Mouse (Mus musculus): ENCODE measurements around the gene Scd4. TPM values are rescaled to one million over a fixed set of nuclear protein-coding genes. Genes with fewer than 3 reads are reported as not detected.
"Not testable (repeated sequence)": the region's sequence is repeated elsewhere in the genome, so short reads cannot be mapped to it uniquely, and the experiment has no call there.

Scd4 gene
- total RNA-seq, 2 experiments from 2014 or later, result 2.2 to 2.4 TPM

DNA sequence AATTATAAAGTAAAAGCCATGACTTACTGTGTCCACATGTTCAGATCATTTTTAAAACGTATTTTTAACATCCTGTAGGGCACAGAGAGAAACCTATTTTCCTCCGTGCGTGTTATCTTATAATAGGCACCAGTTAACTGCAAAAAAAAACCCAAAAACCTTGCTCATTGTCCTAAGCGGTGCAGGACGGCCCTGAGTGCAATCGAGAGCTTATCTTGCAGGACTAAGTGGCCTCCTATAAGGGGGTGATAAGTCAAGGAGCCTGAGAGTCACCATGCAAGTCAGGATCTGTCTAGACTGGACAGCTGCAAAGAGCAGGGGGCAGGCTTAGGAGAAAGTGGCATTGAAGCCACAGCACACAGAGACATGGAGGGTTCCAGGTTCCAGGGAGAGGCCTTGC lies 33.0 kb upstream of the Scd4 start:
- no peak for DNase-seq (ENCODE audit: low spot score in 2 of 2)

DNA sequence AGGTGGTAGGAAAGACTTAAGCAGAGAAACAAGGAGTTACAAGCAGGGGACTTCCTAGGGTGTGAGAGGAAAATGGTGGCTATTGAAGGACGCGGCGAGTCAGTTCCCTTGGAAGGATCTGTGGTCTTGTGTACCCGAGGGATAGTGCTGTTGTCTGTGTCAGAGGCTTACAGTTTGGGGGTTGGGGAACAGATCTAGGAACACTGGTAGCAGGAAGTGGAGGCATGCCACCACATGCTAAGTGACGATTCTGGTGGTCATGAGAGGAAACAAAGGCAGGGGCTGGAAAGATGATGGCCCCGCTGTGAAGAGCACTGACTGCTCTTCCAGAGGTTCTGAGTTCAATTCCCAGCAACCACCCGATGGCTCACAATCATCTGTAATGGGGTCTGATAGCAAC lies 32.4 kb upstream of the Scd4 start:
- DNase-seq (ENCODE audit: low spot score in 2 of 2), result no peak

DNA sequence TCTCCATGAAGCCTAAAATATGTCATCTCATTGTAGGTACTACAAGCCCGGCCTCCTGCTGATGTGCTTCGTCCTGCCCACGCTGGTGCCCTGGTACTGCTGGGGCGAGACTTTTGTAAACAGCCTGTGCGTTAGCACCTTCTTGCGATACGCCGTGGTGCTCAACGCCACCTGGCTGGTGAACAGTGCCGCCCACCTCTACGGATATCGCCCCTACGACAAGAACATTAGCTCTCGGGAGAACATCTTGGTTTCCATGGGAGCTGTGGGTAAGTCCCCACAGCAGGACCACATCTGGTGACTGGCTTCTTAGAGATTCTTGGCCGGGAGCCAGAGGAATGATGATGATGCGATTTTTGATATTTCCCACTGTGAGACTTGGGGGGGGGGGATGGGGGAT lies 31.7 kb upstream of the Scd4 start:
- DNase-seq (ENCODE audit: low spot score in 2 of 2), result no peak

DNA sequence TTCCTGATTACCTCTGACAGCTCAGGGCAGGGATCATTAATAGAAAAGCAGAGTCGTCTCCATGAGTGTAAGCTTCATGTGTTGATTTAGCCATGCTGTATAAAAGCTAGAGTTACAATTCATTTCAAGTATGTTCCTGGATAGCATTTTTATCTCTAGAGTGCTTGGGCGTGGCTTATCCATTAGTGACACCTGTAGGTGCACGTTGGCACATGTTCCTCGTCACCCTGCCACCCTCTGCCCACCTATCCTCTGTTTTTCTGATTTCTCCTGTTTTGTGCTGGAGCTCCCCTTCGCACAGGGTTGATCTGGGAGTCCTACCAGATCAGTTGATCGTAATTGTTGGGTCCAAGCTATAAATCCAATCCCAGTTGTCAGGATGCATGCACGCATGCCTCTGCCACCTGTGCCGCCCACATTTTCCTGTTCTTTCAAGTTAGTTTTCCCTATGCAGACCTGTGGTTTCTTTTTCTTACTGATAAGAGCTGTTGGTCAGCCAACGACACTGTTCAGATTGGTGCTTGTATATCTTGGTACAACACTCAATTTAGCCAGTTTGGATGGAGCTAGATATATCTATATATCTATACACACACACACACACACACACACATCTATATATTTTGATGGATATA lies 31.1 kb upstream of the Scd4 start:
- no peak for DNase-seq (ENCODE audit: low spot score in 2 of 2)

DNA sequence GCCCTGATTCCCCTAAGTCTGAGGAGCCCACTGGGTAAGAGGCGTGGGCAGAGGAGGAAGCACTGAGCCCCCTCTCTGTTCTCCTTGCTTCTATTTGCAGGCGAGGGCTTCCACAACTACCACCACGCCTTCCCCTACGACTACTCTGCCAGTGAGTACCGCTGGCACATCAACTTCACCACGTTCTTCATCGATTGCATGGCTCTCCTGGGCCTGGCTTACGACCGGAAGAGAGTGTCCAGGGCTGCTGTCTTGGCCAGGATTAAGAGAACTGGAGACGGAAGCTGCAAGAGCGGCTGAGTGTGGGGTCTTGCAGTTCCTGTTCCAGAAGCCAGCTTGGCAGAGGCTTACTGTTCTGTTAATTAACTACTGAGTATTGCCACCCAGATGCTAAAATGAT lies 30.0 kb upstream of the Scd4 start:
- DNase-seq (ENCODE audit: low spot score in 2 of 2), result no peak

DNA sequence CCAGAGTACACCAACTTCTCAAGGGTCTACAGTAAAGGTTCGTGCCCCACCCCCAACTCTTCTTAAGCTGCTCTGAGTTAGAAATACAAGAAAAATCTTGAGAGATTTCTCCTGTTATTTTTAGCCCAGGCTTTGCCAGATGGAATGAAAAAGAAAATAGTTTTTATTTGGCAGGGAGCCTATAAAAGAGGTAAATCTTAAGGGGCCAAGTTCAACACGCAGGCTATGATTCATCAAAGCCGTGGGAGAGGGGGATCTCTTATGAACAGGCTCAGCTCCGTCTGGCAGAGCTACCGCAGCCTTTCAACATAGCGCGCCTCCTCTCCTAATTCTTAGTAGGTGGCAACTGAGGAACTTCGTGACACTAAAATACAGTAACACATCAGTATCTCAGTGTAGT lies 29.4 kb upstream of the Scd4 start:
- no peak for DNase-seq (ENCODE audit: low spot score in 2 of 2)

DNA sequence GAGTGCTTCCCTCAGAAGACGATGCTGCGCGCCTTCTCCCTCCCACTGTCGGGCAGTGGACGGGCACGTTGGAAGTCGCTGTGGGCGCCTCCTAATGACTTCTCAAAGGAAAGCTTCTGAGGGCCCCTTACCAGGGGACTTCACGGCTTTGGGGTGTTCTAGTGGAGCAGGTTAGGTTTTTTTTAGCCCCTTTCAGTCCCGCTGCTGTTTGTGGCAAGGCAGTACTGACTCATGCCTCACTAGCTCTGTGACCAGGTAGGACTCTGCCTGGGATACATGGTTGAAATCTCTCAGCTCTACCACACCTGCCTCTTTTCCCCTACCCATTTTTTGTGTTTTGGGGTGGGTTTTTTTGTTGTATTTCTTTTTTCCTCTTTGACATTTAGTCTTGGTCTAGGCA lies 28.5 kb upstream of the Scd4 start:
- no peak for DNase-seq (ENCODE audit: low spot score in 2 of 2)

DNA sequence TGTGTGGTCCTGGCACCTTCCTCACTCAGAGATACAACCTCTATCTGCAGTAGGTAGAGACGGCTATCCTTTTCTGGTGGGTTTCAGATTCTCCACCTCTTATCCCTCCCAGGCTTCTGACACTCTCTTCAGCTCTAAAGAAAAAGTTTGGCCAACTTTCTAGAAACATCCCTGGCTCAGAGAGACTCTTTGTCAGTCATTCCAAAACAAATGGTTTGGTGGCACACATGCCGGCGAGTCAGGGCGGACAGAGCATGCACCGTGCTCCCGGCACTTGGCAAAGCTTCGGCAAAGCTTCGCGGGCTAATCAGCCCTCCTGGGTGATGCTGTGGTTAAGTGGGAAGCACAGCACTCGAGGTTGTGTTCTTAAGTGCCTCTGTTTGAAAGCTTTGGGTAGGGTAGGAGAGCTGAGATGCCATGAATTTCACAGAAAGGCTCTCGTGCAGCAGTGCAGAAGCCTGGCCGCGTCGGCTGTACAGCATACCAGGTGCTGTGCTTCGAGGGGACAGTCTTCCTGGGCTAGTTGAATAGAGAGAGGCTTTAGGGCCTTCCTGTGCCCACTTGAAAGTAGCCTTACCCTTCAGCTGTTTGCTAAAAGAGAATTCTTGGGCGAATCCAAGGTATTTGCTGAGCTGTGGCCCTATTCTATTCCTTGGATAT lies 27.9 kb upstream of the Scd4 start:
- DNase-seq (ENCODE audit: low spot score in 2 of 2), result no peak

DNA sequence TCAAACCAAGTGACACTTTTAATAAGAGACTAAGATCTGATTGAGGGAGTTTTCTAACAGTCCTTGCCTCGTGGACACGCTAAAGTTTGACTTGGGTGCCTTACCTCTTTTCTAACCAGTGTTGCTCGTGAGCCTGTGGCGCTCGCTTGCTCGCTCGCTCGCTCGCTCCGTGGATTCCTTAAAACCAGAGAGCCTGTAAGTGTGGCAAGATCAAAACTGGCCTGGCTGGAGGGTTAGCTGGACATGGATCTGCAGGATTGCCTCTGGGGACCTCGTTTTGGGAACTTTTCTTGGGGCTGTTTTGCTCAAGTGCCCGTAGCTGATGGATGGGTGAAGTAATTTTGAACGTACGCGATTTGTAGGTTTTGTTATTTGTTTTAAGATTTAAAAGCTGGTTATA lies 27.2 kb upstream of the Scd4 start:
- DNase-seq (ENCODE audit: low spot score in 2 of 2), result no peak

DNA sequence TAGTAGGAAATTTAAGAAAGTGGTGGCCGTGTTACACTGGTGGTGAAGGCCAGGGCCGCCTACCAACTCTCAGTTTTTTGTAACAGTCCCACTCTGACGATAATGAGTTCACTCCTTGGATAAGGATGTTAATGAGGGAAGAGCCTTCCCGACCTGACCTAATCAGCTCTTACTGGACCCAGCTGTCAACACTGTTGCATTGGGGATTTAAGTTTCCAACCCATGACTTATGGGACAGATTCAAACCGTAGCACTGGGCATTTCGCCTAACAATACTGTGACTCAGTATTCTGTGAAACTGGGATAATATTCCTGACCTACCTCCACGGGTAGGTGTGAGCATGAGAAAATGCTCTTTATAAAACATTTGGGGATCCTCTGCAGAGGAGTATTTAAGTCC lies 26.7 kb upstream of the Scd4 start:
- no peak for DNase-seq (ENCODE audit: low spot score in 2 of 2)

DNA sequence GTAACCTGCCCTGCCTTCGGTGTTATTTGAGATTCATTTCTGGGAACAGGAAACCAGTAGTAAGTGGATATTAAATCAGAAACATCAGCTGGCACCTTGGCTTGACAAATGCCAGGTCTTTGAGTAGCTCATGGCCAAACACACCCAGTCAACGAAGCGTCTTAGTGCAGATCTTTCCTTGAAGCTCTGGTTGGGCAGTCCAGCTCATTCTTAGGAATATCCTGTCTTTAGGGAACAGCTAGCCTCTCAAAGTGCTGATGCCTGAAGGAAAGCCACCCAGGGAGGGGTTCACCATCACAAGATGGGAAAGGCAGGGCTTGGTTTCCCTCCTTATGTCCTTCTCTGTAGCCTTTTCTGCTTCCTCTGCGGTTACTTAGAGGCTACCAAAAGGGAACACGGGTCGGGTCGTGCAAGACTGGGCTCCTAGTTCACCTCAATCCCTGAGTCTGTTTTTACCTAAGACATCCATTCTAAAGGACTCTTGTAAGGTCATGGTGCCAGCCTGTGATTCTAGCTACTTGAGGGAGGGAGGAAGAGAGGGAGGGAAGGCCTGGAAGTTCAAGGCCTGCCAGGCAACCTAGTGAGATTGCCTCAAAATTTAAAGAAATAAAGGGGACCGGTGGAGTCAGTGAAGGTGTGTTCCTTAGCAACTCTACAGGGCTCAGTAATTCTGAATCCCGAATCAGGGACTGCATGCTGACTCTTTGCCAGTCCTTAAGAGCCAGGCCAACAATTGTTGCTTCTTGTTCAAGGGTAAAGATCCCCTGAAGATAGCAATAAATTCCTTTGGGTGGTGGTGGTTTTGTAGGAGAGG lies 25.6 kb upstream of the Scd4 start:
- no peak for DNase-seq (ENCODE audit: low spot score in 2 of 2)

DNA sequence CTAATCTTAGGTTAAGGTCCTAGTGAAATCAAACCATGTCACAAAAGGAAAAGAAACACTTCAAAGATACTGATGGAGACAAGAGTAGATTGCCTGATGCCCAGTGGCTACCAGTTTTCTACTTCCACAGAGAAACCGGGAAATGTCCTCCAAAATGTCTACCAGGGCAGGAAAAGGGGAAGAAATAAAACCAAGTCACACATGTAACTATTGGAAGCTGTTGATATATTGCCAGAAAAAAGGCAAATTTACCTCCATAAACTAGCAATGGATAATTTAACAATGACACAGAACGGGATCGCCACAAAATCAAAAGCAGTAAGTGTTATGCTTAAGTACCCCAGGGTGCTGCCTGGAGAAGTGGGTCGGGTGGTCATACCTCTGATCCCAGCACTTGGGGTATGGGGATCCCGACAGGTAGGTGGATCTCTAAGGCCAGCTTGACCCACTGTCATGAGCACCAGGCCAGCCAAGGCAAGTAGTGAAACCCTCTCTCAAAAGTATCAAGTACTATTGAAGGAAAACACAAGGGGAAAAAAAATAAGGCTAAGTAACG lies 24.9 kb upstream of the Scd4 start:
- no peak for DNase-seq (ENCODE audit: low spot score in 2 of 2)

DNA sequence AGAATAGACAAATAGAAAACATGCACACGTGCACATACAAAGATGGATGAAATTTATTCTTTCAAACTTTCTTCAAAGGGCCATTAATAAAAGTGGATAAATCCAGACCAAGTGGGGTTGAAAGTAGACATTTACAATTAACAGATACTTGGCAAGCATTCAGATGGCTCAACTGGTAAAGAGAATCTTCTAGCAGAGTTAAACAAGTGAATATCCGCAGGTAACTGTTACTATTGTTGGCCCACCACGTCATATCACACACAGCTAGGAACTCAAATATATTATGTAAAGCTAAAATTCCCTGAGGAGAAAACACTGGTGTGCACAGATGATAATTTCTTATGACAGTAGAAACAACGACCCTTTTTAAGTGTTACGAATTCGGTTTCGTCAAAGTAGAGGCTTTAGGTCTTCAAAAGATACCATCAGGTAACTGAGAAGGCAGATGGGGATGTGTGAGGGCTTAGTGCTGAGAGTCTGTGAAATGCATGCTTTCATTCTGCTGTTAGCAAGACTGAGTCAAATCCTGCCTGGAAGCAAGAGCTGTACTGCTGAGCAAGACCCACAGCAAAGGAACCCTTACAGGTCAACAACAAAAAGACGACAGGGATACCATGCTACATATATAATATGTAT lies 24.2 kb upstream of the Scd4 start:
- no peak for DNase-seq (ENCODE audit: low spot score in 2 of 2)

DNA sequence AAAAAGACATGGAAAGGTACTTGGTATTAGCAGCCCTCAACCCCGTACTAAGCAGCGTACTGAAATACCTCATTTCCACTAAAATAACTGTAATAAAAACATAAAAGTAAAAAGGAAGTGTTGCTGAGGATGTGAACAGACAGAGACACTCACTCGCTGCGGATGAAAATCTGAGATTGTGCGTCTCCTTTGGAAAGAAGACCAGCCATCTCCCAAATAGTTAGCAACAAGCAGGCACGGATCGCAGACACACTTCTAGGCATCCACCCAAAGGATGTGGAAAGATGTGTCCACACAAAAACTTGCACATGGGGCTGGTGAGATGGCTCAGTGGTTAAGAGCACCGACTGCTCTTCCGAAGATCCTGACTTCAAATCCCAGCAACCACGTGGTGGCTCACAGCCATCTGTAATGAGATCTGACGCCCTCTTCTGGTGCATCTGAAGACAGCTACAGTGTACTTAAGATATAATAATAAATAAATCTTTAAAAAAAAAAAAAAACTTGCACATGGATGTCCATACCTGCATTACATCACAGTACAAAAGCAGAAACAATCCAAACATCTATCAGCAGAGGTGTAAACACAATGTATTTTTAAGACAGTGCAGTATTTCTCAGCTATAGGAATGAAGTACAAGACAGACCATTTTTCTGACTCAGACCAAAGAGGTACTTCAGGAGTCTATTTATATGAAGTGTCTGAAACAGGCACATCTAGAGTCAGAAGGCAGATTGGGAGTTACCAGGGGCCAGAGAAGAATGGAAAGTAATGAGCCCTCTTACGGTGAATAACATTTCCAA lies 23.3 kb upstream of the Scd4 start:
- no peak for DNase-seq (ENCODE audit: low spot score in 2 of 2)

DNA sequence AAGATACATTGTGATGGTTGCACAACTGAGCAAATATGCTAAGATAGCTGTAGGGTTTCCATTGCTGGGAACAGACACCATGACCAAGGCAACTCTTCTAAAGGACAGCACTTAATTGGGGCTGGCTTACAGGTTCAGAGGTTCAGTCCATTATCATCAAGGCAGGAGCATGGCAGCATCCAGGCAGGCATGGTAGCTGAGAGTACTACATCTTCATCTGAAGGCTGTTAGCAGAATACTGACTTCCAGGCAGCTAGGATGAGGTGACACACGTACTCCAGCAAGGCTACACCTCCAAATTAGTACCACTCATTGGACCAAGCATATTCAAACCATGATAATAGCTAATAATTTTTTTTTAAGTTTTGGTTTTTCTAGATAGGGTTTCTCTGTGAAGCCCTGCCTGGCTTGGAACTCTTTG lies 22.7 kb upstream of the Scd4 start:
- DNase-seq (ENCODE audit: low spot score in 2 of 2), result not testable (repeated sequence)

DNA sequence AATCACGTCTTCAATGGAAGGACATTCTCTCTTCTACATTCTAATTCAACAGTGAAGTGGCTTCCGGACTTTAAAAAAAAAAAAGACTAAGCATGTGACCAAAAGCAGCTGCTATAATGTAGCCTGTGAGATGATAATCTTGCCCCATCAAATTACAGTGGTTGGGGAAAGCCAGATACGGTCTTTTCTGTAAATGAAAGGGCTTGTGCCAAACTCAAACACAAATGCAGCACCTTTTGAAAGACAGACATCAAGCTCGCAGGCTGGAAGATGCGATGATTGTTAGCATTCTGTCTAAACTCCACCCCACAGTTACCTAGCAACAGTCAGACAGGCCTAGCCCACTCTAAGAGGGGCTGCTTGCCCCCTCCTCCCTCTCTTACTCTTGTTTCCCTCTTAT lies 22.1 kb upstream of the Scd4 start:
- no peak for DNase-seq (ENCODE audit: low spot score in 2 of 2)

DNA sequence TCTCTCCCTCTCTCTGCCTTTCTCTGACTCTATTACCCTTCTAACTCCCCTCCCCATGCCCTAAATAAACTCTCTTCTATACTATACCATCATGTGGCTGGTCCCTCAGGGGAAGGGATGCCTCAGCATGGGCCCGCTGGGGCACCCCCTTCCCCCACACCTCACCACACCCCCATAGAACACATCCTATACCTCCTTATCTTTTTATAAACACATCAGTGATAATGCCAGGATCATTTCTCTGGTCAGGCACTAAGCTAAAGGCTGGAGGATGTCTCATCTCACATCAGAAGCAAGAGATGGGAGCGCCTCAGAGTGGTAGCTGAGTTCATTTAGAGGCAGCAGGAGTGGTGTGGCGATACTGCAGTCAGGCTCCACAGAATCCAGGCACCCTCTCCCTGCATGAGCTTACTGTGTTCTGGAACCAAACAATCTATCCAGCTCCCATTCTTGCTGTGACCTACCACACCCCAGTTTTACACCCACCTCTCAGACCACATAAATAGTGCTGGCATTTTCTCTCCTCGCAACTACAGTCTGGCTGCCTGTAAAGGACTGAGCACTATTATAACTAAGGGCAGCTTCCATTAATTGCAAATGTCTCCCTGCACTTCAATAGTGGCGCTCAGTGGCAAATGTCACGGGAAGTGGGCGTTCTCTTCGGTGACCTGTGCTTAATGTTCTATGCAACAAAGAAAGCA lies 21.4 kb upstream of the Scd4 start:
- DNase-seq (ENCODE audit: low spot score in 2 of 2), result no peak

DNA sequence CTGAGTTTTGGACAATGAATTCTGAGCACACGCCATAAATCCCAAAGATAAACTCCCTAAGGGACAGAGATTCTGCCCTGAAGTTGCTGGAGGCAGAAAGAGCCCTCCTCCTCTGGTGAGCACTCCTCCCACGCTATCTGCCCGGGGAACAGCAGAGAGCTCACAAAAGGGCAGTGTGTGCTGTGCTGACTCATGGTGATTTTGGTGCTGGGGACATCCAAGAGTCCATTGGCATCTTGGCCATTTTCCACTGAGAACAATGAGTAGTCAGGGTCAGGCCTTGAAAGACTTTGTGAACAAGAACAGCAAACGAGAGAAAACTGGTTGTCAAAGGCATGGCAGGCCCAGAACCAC lies 20.9 kb upstream of the Scd4 start:
- peak in 1 of 2 experiments; percentile 71 for DNase-seq (ENCODE audit: low spot score in 2 of 2)

DNA sequence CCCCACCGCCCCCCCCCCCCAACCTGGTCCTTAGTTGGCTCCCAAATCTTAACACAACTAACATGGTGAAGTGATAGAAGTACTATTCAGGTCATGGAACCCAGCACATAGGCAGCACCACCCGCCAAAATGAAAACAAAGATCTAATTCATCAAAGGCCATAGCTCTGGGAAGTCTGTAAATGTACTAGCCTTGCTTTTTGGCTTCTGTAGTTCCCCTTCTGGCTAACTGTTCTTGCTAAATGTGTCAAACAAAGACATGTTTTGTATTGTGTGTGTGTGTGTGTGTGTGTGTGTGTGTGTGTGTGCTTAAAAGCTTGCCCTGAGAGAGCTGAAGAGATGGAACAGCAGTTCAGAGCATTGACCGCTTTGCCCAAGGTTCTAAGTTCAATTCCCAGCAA lies 19.8 kb upstream of the Scd4 start:
- no peak for DNase-seq (ENCODE audit: low spot score in 2 of 2)

DNA sequence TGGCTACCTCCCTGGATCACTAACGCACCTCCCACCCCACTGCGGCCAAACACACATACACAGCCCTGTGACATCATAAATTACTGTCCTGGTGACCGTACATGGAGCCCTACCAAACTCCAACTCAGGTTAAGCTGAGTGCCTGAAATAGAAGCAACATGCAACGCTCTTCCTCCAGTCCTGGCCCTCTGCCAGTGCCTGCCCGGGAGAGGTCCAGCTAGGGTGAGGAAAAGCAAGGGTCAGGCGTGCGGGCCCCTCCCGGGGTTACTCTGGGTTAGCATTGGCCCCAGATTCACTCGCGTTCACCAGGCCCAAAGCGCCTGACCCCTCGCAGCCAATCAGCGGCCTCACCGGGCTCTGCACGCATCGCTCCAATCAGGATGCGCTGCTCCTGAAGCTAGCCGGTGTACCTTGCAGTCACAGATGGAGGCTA lies 18.5 kb upstream of the Scd4 start:
- DNase-seq (ENCODE audit: low spot score in 2 of 2), result peak; percentile 78 to 87

Data from layer of hippocampus, adult 18-20 months (tissue).